Mouse (Mus musculus) embryo, embryonic 9.5 days (tissue): ENCODE results near the gene Sfxn2.

Experiments used
- DNase-seq: peaks from one replicate; pipeline ENCODE4 v3.0.0-alpha.2; 2017; ENCODE audit errors: extremely low spot score

The Sfxn2 gene

DNA sequence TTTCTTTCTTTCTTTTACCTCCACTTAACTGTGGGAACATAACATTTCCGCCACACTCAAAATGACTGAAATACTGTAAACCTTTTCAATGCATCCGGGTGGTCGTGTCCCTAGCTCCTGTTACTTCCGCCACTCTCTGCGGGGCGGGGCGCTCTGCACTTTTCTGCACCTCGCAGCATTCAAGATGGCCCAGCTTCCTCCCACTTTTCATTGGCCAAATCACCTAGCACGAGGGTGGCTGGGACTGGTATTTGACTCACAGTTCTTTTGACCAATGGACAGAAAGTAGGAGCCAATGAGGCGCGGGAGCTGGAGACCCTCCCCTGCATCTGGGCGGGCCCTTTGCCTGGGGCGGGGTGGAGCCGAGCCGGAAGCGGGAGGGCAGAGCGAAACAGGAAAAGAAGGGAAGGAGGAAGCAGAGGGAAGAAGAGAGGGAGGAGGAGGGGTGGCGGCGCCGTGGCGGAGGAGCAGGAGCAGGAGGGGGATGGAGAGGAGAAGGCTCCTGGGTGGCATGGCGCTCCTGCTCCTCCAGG, 25.6 kb downstream of the Sfxn2 start, which contains the start of gene Wbp1l:
Gene Wbp1l (plus strand): TSS at position 365 of the 533 bp plus-strand sequence.
- peak; percentile 97 for DNase-seq

DNA sequence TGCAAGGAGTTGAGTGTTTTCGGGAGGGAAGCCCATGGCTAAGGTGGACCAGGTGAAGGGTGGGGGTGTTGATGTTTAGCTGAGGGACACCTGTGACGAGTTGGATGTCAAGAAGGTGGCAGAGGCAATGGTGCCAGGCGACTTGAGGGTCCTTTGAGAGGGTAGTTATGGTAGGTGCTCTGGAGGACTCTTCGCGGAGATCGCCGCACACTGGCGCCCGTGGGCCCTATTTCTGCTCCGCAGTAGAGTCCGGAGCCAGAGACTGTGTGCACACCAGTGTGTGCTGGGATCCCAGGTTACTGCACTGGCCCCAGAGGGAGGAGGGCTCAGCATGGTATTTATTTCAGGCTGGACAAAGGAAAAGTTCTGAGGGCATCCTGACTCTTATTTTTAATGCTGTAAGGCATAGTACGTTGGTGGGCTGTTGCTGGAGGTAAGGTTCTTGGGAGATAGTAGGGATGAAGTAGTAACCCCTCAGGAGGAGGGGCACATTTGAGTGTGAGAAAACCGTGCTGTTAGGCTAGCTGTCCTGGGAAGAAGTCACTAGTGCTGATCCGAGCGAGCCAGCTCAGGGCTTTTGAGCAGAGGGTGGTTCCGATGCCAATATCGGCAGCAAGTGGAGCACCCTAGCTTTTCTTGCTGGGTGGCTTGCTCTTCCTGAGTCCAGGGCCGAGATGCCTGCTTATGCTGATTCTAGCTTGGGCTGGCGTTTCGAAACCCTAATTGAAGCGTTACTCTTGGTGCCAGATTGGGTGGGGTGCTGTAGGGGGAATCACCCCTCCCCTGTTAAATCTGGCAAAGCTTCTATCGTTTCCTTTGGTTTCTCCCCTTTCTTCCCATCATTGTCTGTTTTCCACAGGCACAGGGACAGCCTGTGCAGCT, 26.5 kb downstream of the Sfxn2 start:
- DNase-seq, result no peak

DNA sequence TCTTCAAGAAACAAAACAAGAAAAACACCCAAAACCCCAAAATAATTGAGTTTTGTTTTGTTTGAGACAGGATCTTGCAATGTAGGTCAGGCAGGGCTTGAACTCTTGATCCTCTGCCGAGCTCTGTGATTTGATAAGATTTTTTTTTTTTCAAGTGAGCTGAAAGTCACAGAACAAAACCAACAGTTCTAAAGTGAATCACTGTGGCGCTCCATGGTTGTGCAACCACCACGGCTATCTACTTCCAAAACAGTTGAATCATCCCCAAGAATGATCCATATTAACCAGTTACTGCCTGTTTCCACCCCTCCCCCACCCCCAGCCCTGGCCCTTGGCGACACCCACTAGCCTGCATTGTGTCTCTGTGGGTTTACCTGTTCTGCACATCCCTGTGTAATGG, 27.2 kb downstream of the Sfxn2 start:
- DNase-seq, result no peak

DNA sequence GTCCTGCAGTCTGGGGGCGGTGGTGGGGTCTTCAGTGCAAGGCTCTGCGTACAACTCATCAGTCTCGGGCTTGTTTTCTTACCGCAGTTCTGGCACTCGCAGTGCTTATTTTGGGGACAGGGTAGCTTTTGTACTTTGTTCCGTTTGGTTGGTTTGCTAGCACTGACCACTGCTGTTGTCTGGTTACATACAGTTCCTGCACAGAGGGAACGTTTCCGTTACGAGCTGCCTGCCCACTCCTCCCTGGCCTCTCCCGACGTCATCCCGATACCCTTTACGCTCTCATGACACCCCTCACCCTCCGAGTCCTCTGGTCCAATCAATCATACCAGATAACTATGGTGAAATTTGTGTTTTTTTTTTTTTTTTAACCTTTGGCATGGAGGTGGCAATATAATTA, 28.3 kb downstream of the Sfxn2 start:
- no peak for DNase-seq

DNA sequence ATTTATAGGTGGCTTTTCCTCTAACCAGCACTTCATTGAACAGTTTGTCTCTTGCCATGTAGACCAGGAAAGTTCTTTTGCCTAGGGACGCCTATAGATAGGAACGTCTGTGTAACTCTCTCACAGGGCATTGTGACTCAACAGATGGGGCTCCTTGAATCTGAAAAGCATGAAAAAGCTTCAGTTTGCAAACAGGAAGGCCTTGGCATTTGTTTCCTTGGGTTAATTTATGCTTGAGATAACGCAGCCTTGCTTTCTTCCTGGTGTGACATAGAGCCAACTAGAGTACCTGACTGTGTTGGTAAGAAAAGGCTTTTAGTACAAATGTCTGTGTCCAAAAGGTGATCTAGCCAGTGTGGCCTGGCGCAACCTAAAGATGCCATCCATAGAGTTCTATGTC, 29.2 kb downstream of the Sfxn2 start:
- DNase-seq, result no peak

DNA sequence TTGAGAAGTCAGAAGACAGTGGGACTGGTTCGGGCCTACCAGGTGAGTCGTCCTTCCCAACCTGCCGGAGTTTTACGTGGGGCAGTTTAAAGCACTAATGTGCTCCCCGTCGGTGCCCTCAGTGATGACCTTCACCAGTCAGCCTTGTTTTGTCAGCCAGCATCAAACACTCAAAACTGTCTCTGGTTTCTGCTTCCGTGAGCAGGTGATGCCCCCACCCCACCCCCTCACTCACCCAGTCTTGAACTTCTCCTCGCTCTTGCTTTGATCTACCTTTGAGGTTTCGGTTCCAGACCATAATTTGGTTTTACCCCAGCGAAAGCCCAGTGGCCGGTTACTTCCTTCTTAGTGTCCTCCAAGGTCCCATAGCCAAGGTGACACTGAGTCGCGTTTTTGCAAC, 33.6 kb downstream of the Sfxn2 start:
- no peak for DNase-seq

DNA sequence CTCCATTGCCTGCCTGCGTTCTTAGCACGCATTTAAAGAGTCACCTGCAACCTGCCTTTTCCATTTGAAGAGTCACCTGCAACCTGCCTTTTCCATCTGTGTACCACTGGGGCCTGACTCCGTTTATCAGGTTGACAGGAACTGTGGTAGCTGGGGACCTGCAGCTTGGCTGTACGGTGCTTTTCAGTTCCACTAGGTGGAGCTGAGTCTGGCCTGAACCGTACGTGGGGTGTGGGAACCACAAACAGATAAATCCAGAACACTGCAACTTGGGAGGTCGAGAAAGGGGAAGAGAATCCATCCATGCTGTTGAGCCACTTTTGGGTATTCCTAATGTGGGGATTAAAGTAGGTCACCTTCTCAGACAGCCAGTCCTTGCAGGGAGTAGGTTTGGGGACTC, 34.3 kb downstream of the Sfxn2 start:
- DNase-seq, result no peak

DNA sequence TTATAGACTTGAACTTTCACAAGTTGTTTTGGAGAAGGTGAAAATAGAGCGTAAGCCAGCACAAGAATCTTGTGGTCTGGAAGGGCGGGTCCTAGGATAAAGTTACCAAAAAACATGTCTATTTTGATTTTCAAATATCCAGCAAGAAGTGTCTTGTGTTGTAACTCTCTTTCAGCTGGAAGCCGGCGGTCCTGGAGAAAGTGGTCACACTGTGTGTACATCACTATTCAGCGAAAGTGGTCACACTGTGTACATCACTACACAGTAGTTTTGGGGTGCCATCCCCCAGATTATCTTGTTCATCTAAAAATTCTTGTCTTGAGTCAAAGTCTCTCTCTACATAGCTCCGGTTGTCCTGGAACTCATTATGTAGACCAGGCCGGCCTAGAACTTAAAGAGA, 35.0 kb downstream of the Sfxn2 start:
- no peak for DNase-seq

DNA sequence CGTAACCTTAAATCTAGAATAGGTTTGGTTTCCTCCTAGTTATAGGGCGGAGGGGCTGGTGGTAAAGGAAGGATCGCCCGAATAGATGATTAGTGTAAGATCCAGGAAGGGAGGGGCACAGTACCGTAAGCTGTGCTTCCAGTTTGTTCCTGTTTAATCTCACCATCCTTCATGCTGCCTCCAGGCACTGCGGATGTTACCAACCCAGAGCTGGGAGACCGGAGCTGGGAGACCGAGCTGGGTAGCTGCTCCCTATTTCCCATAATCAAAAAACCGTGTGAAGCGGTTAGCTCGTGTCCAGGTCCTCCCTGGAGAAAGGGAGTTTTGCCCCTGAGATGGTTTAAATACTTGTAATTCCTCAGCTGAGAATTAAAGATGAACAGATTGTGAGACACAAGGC, 43.2 kb downstream of the Sfxn2 start:
- DNase-seq, result no peak

DNA sequence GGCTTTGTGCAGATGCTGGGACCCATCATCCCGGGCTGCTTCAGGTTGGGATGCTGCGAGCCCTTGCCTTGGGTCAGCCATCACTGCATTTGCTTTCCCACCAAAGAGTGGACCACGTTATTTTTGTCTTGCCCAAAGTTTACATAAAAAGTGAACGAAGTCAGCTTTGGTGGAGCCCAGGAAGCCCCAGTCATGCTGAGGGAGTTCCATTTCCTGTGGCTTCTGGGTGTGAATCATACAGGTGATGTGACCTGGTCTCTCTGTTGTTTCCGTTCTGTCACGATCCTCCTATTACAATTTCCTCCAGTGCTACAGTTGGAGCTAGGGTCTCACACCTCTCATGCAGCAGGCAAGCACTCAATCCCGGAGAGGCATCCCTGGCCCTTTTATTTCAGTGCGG, 44.2 kb downstream of the Sfxn2 start:
- DNase-seq, result no peak

DNA sequence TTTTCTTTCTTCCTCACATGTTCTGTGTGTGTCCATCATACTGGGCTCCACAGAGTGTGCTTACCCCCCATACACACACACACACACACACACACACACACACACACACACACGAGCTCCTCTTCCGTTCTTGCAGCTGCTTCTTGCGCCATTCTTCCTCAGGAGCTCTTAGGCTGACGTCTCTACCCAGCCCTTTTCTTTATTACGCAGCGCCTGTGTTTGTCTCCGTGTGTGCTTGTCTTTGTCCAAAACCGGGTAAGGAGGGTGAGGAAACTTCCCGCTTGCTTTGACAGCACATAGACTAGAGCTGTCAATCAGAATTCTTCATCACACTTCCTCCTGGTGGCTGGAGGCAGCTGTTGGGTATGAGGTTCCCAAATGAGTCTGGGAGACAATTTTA, 45.2 kb downstream of the Sfxn2 start:
- no peak for DNase-seq

DNA sequence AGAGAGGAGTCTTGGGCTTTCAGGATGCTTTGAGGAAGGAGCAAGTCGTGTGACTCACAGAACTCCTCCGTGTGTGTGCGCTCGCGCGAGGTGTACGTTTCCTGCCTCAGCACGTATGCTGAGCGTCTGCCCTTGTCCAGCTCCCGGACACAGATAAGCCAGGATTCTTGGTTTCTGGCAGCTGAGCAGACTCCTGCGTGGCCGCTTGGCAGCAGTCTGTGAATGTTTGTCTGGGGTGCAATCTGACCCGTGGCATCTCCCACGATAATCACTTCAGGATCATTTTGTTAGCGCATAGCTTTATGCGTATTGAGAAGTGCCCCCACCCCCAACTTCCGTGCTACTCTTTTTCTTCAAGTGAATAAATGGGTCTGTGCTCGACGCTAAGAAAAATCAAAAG, 45.8 kb downstream of the Sfxn2 start:
- no peak for DNase-seq

DNA sequence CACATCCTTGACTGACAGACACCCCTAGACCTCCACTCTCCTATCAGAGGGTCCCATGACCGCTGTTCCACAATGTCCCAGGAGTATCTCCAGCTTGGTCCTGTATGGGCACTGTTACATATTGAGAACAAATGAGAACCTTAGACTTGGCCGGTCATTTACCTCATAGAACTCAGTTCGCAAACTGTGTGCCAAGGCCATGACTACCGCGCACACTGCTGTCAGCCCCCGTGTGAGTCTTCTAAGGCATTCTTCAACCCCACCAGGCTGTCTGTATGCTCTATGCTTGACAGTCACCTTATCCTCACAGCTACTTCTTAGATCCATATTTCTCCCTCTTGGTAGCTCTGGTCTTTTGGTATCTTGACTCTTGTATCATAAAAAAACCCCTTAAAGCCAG, 46.4 kb downstream of the Sfxn2 start:
- DNase-seq, result no peak

DNA sequence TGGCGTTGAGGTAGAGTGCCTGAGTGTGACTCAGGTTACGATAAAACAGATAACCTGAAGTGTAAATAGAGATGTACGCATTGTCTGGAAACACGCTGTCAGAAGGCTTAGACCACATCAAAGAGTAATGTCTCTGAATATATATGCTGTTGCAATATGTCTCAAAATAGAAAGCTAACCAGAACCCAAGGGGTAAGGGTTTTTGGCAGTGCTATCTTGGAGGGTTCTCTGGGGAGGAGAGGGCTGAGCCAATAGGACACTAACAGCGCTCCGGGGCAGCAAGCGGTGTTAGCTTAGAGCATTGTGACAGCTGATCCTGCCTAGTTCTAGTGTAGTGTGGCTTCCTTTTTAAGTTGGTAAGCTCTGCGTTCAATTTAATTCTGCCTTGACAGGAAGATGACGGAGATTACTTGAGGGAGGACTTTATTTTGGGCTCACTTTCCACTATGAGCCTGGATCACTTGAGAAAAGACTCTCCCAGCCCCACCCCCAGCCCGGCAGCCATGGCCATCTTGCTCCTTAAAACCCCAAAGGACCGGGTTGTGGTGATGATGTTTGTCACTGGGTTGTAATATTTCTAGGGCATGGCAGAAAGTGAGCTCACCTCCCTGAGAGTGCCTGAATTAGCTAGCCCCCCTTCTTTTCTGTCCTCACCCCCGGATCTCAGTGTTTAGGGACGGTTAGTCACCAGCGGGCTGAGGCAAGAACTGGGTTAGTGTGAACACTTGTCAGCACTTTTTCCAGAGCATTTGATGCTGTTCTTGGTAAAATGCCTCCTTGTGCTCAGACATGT, 47.0 kb downstream of the Sfxn2 start:
- DNase-seq, result no peak

DNA sequence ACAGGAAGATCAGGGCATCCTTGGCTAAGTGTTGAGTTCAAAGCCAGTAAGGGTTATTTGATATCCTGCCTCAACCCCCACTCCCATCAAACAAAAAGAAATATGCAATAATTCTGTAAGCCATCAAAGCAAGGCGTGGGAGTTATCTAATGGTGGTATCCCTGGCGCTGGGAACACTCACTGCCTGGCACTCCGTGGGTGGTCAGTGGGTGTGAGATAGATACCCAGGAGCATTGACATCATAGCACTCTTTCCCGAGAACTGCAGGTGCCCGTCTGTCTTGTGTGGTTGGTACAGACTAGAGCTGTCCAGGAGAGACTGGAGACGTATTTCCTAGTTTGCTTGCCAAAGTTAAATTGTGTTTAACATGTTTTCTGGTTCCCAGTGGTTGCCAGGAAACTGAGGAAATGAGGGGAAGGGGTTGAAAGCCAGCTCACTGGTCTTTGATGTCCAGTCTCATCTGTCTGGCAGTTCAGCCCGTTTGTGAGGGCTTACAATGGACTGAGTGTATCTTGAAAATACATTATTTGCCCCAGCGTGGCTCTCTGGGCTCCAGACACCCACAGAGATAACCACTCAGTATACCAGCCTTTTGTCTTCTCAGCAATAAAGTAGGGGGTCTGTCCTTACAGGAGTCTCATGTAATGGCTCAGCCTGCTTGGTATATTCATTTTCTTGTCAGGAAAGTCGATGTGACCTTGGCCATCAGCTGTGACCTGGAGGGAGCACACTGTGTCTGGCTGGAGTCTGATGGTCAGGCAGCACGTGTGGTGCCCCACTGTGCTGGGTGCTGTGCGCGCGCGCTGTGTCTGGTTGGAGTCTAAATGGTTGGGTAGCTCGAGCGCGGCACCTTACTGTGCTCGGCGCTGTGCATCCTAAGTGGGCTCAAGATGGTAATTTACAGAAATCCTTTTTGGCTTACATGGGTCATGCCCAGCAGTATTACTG, 48.3 kb downstream of the Sfxn2 start:
- no peak for DNase-seq

DNA sequence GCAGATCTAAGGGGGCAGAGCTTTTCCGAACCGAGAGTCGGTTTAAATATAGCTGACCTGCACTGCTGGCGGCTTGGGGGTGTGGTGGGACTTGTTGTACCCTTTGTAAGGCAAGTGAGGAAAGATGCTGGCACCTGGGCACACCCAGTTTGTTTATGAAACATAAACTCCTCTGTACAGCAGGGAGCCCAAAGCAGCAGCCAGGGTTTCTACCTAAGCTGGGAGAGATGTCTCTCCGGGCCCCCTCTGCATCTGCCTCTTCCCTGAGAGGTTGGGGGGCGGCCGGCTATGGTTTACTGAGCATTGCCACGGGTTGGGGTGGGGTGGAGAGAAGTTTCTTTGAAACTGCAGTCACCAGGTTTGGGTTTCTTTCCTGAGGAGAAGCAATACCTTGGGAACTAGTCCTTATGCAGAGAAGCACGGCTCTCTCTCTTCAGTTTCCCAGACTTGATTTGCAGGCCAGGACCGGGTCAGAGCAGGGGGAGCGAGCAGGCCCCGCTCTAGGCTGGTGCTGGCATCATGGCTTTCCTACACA, 49.6 kb downstream of the Sfxn2 start:
- no peak for DNase-seq

DNA sequence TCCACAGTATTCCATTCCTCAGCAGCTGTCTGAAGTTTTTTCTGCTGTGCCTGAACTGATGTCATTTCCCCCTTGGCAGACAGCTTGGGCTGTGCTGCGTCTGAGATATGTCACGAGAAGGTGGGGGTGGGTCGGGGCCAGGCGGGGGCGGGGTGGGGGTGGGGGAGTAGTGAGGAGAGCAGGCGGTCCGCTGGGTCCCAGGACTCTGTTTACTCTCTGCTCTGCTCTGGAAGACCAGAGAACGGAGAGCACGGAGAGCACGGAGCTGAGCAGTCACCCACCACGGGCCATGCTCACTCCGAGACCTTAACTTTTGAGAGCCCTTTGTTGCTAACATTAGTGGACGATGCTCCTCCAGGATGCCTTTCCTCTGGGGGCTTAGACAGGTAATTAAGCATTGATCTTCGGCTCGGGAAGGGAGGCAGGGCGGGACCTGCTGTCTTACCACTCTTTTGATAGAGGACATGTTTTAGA, 50.1 kb downstream of the Sfxn2 start:
- peak; percentile 63 for DNase-seq

DNA sequence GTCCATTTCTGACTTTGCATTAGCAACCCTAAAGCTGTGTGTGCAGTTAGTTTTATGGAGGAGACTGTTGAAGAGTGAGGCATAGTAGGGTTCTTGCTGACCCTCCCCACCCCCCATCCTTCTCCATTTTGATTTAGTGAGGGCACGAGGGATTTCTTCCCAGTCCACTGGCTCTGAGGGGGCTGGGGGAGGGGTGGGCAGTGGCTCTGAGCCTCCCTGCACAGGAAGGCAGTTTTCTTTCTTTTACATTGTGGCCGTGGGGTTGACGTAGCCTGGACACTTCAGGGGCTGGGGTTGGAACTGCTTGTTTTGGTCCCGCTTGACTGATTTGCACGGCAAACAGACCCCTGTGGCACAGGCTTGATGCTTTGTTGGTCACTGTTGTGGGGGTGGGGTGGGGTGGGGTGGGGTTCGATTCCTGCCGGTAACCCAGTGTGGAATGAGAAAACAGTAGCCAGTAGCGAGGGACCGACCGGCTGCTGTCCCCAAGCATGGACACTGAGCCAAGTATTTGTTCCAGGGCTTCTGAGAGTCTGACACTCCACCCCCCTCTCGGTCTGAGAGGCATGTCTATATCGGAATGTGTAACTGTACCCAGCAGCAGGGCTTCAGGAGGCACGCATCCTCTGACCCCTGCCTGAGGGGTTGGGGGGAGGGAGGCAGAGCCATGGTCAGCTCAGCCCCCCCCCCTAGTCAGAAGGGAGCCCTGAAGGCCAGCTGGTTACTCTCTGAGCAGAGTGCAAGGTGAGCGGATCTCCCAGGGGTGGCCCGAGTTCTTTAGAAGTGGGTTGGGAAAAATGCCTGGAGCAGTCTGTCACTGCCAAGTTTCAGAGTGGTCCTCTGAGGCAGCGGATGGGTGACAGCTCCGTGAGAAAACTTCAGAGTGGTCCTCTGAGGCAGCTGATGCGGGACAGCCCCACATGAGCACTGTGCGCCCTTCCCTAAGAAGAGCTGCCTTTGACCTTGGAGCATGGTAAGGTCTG, 50.9 kb downstream of the Sfxn2 start:
- peak; percentile 66 for DNase-seq

DNA sequence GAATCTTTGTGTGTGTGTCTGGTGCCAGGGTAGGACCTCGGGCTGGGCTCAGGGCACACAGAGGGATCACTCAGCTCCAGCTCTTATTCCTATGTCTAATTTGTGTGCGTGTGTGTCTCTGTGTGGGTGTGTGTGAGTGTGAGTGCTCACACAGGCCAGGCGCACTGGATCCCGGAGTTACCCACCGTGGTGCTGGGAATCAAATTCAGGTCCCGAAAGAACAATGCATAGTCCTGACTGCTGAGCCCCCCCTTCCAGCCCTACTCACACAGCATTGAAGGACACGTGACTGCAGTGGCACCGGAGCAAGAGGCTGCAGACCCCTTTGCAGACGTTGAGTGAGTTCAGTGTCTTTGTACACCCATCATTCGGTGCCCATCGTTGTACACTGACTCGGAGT, 51.9 kb downstream of the Sfxn2 start:
- no peak for DNase-seq

DNA sequence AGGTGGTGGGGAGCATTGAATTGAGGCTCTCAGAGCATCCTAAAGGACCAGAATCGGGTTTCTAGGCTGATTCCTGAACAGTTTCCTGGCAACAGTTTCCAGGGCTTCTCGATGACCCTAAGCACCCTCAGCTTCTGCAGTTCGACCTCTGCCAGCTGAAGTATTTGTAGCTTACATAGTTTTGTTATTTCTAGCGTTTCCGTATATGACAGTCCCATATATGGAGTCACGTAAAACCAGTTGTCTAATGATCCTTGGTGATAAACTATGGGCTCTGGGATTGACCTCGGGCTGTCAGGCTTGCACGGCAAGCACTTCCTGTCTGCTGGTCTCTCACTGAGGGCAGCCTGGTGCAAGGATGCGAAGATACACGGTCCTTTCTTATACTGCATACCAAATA, 52.4 kb downstream of the Sfxn2 start:
- DNase-seq, result no peak
